Mouse (Mus musculus) C2C12 (cell line): ENCODE results near the gene Cby3.

Experiments used
- CEBPB ChIP-seq: IDR thresholded peaks from one replicate; pipeline ENCODE4 v1.6.1; 2011; ENCODE audit warnings: low read depth, mild to moderate bottlenecking, control low read depth, moderate library complexity
- CTCF ChIP-seq: IDR thresholded peaks from one replicate; pipeline ENCODE4 v1.5.1; 2011; ENCODE audit not compliant: control insufficient read depth, insufficient read depth, insufficient read length
- FOSL1 ChIP-seq: IDR thresholded peaks from one replicate; pipeline ENCODE4 v1.8.0; 2011; ENCODE audit warnings: mild to moderate bottlenecking, low read length; ENCODE audit not compliant: poor library complexity, insufficient read depth, severe bottlenecking
- MAX ChIP-seq: IDR thresholded peaks from one replicate; pipeline ENCODE4 v1.6.1; 2011; ENCODE audit warnings: mild to moderate bottlenecking, control low read depth
- MYOD1 ChIP-seq: IDR thresholded peaks from one replicate; pipeline ENCODE4 v1.6.1; 2011; ENCODE audit warnings: low read depth; ENCODE audit not compliant: control insufficient read depth, insufficient read length
- MYOG ChIP-seq: IDR thresholded peaks from one replicate; pipeline ENCODE4 v1.6.1; 2011; ENCODE audit not compliant: control insufficient read depth, insufficient read length; ENCODE audit errors: extremely low read depth
- USF1 ChIP-seq: IDR thresholded peaks from one replicate; pipeline ENCODE4 v1.6.1; 2011; ENCODE audit warnings: low read depth, mild to moderate bottlenecking, control low read depth, moderate library complexity

DNA sequence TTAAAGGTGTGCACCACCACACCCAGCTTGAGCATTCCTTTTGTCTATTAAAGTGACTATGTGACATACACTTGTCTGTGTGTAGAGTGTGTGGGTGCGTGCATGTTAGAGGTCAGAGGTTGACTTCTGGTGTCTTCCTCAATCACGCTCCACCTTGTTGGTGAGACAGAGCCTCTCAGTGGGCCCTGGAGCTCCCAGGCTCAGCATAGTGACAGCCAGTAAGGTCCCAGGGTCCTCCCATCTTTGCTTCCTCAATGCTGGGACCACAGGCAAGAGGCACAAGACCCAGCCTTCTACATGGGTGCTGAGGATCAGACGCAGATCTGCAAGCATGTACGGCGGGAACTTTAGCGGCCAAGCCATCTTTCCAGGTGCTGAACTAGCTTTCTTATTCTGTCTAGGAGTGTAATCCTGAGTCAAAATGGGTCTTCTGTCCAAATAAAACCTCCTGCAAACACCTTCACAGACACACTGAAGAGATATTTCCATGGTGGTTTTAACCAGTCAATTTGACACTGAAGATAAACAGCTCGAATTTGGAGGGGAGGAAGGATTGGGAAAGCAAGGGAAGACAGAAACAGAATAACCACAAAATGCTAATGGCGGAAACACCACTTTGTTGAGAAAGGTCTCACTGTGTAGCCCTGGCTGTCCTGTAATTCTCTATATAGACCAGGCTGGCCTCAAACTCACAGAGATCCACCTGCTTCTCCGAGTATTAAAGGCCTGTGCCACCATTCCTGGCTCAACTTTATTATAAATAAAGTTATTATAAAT lies 7.8 kb upstream of the Cby3 start:
- TF ChIP-seq CTCF = no peak
- TF ChIP-seq USF1 = no peak
- no peak for TF ChIP-seq MAX
- TF ChIP-seq FOSL1 = no peak
- no peak for TF ChIP-seq MYOD1
- TF ChIP-seq MYOG = no peak
- TF ChIP-seq CEBPB = no peak
